Mouse (Mus musculus): ENCODE results near the gene Ntf3.

The Ntf3 gene

DNA sequence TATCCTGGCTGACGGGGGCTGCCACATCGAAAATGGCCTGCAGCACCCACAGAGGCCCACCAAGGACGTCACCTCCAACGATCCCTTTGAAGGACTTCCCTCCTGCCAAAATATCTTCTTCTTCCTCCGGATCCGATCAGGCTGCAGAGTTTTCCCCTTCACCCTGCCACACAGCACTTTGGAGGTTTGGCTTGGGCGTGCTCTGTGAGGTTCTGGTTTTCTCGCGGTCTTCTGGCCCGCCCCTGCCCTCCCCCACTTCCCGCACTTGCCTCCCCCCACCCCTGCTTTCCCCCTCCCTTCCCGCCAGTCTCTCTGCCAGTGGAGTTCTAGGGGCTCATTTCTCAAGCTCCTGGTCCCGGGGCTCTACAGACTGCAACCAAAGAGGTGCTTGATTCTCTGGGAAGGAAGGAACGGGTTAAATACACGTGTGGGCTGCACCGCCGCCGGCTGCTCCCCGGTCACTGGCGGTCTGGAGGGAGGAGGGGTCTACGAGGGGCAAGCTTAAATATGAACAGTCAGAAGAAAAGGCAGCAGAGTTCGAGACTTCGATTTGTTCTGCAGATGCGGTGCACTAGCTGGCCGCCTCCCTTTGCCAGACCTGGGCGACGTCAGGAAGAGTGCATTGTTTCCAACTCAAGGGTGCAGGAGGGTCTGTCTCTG lies at the start of gene Ntf3:
Gene Ntf3, minus strand, starts transcription at position 363 of the 660 bp plus-strand sequence.
- DNase-seq (ENCODE audit: low spot score) = peak; percentile 42

GRCm38 (mm10) chr6:126213330-126213729 lies 46.6 kb upstream of the Ntf3 start:
- DNase-seq (ENCODE audit: low spot score) = no peak

DNA sequence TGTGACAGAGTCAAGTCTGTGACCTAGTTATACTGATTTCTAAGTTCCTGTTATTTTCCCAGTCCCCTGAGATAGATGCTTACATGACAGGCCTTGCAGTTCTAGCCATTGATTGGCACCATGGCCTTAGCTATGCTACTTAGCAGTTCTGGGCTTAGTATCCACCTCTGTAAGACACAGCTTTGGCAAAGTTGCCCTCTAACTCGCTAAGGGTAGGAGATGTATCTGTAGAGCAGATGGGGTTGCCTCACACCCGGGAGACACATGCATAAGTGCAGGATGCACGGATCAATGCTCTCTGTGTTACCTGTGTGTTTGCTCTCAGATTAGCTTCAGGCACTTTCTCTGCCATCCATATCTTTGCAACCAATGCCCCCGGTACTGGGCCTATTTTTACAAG lies 36.7 kb upstream of the Ntf3 start:
- DNase-seq (ENCODE audit: low spot score) = no peak

DNA sequence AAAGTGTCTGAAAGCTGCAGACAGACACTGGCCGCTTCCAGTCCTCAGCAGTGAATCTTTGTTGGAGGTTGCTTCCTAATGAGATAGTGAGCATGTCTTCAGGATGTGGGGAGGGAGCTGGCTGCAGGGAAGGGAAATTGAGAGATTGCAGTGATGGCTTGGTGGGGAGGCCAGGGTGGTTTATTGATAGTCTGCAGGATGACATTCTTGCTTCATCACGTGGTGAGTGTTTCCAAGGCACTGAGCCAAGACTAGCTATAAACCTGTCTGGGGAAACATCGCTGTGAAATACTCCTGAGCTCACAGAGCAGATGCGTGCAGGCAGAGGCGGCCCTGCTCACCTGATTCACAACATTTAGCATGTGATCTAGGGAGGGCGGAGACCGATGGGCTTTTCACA lies 36.2 kb upstream of the Ntf3 start:
- DNase-seq (ENCODE audit: low spot score) = peak; percentile 5

DNA sequence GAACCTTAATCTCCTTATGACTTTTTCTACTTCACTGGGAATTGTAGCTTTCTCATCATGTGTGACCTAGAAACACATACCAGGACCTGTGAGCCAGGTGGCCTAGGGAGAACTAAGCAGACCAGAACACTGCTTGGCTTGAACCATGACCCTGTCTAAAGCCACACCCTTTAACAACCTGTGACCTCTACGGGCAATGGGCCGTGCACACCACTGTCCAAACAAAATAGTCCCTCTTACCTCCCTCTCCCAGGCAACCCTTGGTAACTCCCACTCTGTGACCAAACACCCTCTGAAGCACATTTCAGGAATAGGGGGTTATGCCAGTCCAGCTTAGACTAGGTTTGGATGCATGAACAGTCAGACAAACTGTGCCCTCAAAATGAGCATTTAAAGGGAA lies 35.0 kb upstream of the Ntf3 start:
- DNase-seq (ENCODE audit: low spot score) = no peak

DNA sequence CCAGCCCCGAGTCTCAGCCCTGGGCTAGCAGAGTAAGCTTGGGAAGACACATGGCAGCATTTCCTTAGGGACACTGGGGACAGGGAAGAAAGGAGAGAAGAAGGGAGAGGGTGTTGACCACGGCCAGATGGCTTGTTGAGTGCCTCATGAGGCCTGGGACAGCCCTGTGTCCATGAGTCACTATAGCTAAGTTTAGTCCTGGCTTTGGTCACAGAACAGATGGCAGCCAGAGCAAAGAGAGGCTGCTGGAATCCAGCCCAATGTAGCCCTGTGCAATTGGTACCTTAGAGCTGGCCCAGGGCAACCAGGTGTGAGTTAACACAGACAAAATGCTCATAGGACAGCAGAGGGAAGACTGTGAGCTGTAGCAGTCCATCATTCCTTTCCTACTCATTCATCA lies 33.2 kb upstream of the Ntf3 start:
- no peak for DNase-seq (ENCODE audit: low spot score)

- DNase-seq (ENCODE audit: low spot score) = no peak
These were observed 28.1 kb upstream of the Ntf3 start for GRCm38 (mm10) chr6:126194760-126195159.

GRCm38 (mm10) chr6:126190218-126190871 lies 23.6 kb upstream of the Ntf3 start:
- no peak for DNase-seq (ENCODE audit: low spot score)

GRCm38 (mm10) chr6:126187400-126187799 lies 20.7 kb upstream of the Ntf3 start:
- DNase-seq (ENCODE audit: low spot score) = no peak

DNA sequence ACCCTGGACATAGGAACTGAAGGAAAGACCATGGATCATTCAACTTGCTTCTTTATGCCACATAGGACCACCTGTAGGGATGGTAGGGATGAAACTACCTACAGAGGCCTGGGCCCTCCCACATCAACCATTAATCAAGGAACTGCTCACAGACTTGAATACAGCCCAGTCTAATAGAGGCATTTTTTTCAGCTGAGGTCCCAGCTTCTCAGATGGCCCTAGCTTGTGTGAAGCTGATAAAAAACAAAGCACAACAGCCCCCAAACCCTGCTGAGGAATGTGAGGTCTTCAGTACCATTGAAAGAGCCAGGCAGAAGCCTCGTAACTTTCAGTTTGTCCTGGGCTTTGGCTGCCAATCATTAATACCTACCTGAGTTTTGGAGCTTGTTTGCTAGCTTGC lies 19.4 kb upstream of the Ntf3 start:
- DNase-seq (ENCODE audit: low spot score) = no peak

GRCm38 (mm10) chr6:126172071-126172470 lies 5.4 kb upstream of the Ntf3 start:
- DNase-seq (ENCODE audit: low spot score) = no peak

GRCm38 (mm10) chr6:126170772-126171171 lies 4.1 kb upstream of the Ntf3 start:
- DNase-seq (ENCODE audit: low spot score) = no peak

- DNase-seq (ENCODE audit: low spot score) = peak; percentile 41
These were observed 1.0 kb upstream of the Ntf3 start for GRCm38 (mm10) chr6:126167731-126168130.

DNA sequence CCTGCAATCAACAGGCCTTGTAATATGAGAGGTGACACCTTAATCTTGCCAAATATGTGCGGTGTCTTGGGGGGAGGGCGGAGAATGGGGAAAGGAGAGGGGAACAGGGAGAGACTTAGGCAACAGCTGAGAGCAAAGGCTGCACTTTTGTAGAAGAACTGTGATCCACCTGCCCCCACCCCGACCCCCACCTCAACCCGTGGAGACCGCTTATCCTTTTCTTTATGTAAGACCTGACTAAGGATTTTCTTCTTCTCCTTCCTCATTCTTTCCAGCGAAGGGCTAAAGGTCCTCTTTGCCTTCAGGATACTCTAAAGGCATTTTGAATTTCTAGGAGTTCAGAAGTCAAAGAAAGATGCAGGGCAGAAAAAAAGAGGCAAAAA lies 489 bp upstream of the Ntf3 start:
- no peak for DNase-seq (ENCODE audit: low spot score)

DNA sequence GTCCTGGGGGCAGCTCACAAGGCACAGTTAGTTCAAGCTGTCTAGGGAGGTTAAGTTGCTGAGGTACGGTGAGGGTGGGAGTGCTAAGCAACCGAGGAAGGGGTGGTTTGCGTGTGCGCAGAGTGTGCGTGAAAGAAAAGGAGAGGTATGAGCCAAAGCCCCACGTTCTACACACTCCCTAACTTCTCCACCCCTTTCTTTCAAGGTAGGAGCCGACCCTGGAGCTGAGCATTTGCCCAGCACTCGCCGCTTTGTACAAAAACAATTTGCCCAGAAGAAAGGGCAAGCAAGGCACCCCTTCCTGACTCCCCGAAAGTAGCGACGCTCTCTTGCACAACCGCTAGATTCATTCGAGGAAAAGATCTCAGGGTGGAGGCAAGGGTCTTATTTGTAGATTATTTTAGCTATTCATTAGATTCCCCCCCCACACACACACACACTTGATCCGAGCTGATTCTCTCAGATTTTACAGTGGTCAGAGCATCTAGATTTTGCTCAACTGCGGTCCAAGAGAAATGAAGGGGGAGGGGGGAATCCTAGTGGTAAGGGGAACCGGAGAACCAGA lies 1.0 kb downstream of the Ntf3 start:
- no peak for DNase-seq (ENCODE audit: low spot score)

GRCm38 (mm10) chr6:126164781-126165180 lies 1.9 kb downstream of the Ntf3 start:
- DNase-seq (ENCODE audit: low spot score) = peak; percentile 50

- no peak for DNase-seq (ENCODE audit: low spot score)
These were observed 2.6 kb downstream of the Ntf3 start for GRCm38 (mm10) chr6:126163861-126164755.

GRCm38 (mm10) chr6:126163181-126163621 lies 3.5 kb downstream of the Ntf3 start:
- peak; percentile 67 for DNase-seq (ENCODE audit: low spot score)

DNA sequence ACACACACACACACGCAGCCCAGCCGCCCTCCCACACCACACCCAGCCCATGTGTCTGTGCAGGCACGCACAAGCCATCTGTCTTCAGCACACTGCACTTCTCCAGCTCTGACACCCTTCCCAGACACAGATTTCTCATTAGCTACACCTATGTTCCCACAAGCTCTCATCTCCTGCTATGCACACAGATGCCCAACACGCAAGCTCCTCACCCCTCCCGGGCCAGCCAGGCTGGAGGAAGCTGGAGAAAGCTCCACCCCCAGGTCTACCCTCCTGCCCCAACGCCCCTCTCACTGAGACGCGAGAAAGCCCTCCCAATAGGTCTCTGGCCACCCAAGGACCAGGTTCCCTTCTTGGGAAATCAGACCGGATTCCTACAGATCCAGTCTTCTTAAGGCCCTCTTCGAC lies 4.4 kb downstream of the Ntf3 start:
- peak; percentile 41 for DNase-seq (ENCODE audit: low spot score)

DNA sequence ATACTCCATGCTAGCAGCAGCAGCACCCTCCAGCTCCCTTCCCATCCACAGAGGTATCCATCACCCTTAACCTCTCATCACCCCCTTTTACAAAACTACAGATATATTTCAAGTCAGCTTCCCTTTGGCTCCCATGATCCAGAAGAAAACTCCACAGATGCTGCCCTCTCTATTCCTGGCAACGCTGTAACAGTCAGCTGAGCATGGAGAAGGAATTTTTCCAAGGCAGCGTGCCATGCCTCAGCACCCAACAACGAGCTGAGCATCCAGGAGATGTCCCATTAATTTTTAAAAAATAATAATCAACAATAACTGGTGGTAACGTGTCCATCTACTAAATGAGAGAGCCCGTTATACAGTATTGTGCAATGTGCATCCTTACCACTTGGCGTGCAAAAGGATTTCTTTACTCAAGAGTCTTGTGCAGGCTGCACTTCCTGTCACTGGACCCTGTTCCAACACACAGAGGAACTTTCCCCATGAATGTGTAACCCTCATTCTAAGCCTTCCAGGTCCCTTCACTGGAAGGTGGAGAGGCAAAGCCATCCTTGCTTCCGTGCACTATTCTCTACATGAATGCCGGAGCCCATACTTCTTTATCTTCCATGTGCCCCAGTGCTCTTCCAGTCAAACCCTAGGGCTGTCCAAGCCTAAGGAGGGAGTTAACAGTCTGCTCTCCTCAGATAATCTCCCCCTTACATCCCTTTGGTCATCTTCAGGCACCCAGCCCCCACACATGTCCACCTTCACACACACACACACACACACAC lies 5.0 kb downstream of the Ntf3 start:
- DNase-seq (ENCODE audit: low spot score) = no peak

GRCm38 (mm10) chr6:126160067-126160411 lies 6.7 kb downstream of the Ntf3 start:
- DNase-seq (ENCODE audit: low spot score) = no peak

Measured in yolk sac, embryonic 10.5 days (tissue).